ENCODE assay signal across 8 mouse cellular contexts in genomic region chr7:112919845-112920244, GRCm38 (mm10). TPM values are rescaled to one million over a fixed set of nuclear protein-coding genes. Genes with fewer than 3 reads are reported as not detected.
DNase-seq lines count a peak whose midpoint lies in the region; ATAC-seq and TF ChIP-seq lines count a peak whose summit lies in the region.
"Had no signal": no experiment of that assay in that cellular context is flagged by ENCODE, and none has a peak within 500 bp of the region (broad histone marks: within the 10 kb centered on the region; RNA-seq: fewer than 3 reads in every experiment).

No protein-coding gene starts in this region.

- H3K9ac ChIP-seq in lung, embryonic 14.5 days = no peak overlapping the region
- H3K9ac ChIP-seq: hindbrain, embryonic 15.5 days had no signal

- peak; percentile 49; the same call in 1 of the 2 replicates for TF ChIP-seq CTCF in embryonic fibroblast, embryonic 13.5 days (IDR thresholded peaks at IDR 0.05; ENCODE audit: borderline replicate concordance, insufficient read depth, low read length)
- peak; percentile 85 for TF ChIP-seq CTCF in lung, embryonic 14.5 days (IDR thresholded peaks at IDR 0.05; ENCODE audit: low read depth)

- no peak overlapping the region for H3K27ac ChIP-seq in embryonic fibroblast, embryonic 13.5 days (ENCODE audit: insufficient read depth, low read length)
- no peak overlapping the region for H3K27ac ChIP-seq in lung, embryonic 14.5 days (ENCODE audit: low read depth)
- H3K27ac ChIP-seq: hindbrain, embryonic 15.5 days had no signal

- DNase-seq in 416B (ENCODE audit: low read depth) = peak; percentile 59
- peak; percentile 36 for DNase-seq in CD4-positive helper T cell, adult 2 months (ENCODE audit: low read depth, low spot score)
- peak; percentile 91 for DNase-seq in brain, adult 2 months (ENCODE audit: low read depth, low spot score)
- DNase-seq in kidney, adult 9 months = peak; percentile 58
- peak; percentile 88 for DNase-seq in lung, embryonic 14.5 days
- DNase-seq in right cerebral cortex, postnatal 36 days (ENCODE audit: low spot score in 2 of 2) = peak; percentile 12 to 26

- no peaks in the 10 kb centered on the region for H3K36me3 ChIP-seq in lung, embryonic 14.5 days (ENCODE audit: insufficient read depth)
- H3K36me3 ChIP-seq: hindbrain, embryonic 15.5 days had no signal

- no peak overlapping the region for H3K4me2 ChIP-seq in lung, embryonic 14.5 days
- H3K4me2 ChIP-seq: hindbrain, embryonic 15.5 days had no signal

- no peak for ATAC-seq in lung, embryonic 14.5 days (ENCODE audit: insufficient read depth)

- H3K4me1 ChIP-seq in embryonic fibroblast, embryonic 13.5 days (ENCODE audit: control insufficient read depth, insufficient read depth, low read length) = peaks cover 4% of the 10 kb centered on the region; the same call in 1 of the 2 replicates
- no peaks in the 10 kb centered on the region for H3K4me1 ChIP-seq in lung, embryonic 14.5 days (ENCODE audit: insufficient read depth)

- no peak for TF ChIP-seq POLR2A in embryonic fibroblast, embryonic 13.5 days (IDR thresholded peaks at IDR 0.05; ENCODE audit: low read depth, low read length)

- no peak overlapping the region for H3K4me3 ChIP-seq in embryonic fibroblast, embryonic 13.5 days (ENCODE audit: insufficient read depth, low read length)
- no peak overlapping the region for H3K4me3 ChIP-seq in lung, embryonic 14.5 days (ENCODE audit: low read depth, low read length)
- H3K4me3 ChIP-seq: hindbrain, embryonic 15.5 days had no signal

- no peaks in the 10 kb centered on the region for H3K27me3 ChIP-seq in lung, embryonic 14.5 days (ENCODE audit: insufficient read depth, low read length)
- H3K27me3 ChIP-seq: hindbrain, embryonic 15.5 days had no signal

- WGBS in lung, embryonic 14.5 days = 0% methylated on average over 4 of the region's 4 CpGs

- H3K9me3 ChIP-seq in lung, embryonic 14.5 days (ENCODE audit: low read depth, low read length) = no peaks in the 10 kb centered on the region
- H3K9me3 ChIP-seq: hindbrain, embryonic 15.5 days had no signal

RNA-seq across cellular contexts. Expression of gene Rassf10, which starts 33.9 kb away (rescaled TPM):
- polyA plus RNA-seq in embryonic fibroblast, embryonic 13.5 days (2011; ENCODE audit: insufficient read length, low read depth, missing spikeins) = 0.30 TPM in 1 of 2 replicates, not detected in the other
- 20.0 and 22.0 TPM in 2 replicates for polyA plus RNA-seq in lung, embryonic 14.5 days (2014; fragmentation: Nextera tagmentation; extraction: Ambion mirVana)

Comparison
In these comparisons a context has a peak if more than half of its experiments do, and no peak if none do; other contexts are left out.
1. DNase-seq: peak in every context shown above with its lines; median percentile 91 in brain, adult 2 months; 88 in lung, embryonic 14.5 days; 59 in 416B; 58 in kidney, adult 9 months; 36 in CD4-positive helper T cell, adult 2 months; 19 in right cerebral cortex, postnatal 36 days.
2. RNA of gene Rassf10, which starts 33.9 kb away (polyA plus RNA-seq): 20.0 to 22.0 TPM in lung, embryonic 14.5 days; 0.30 TPM in embryonic fibroblast, embryonic 13.5 days; every median in the first group is over 10 times any median in the second.